Mouse (Mus musculus) intestine, postnatal 0 days (tissue): ENCODE data around the gene Lrfn3. TPM values are rescaled to one million over a fixed set of nuclear protein-coding genes. Genes with fewer than 3 reads are reported as not detected.
A peak's percentile ranks its signal among the peaks of the same experiment; 100 is the strongest.

Source experiments
- ATAC-seq: fragments of 200-750 bp; cut with Nextera tagmentation; 2 replicates; pipeline ENCODE4 v1.8.0; 2017; ENCODE audit warnings: mild to moderate bottlenecking, moderate TSS enrichment, moderate library complexity
- H3K27ac ChIP-seq: fragments of 300-500 bp; sonication (generic); 2 replicates; pipeline ENCODE4 v1.5.1; 2014; ENCODE audit warnings: mild to moderate bottlenecking, low read depth, low read length, moderate library complexity
- H3K27me3 ChIP-seq: fragments of 300-500 bp; sonication (generic); replicated peaks from 2 replicates; pipeline ENCODE4 v1.6.1; 2014; ENCODE audit warnings: low read length, mixed read lengths; ENCODE audit not compliant: control insufficient read depth, insufficient read depth
- H3K36me3 ChIP-seq: fragments of 300-500 bp; sonication (generic); 2 replicates; pipeline ENCODE4 v1.6.1; 2014; ENCODE audit warnings: mild to moderate bottlenecking, moderate library complexity; ENCODE audit not compliant: control insufficient read depth, insufficient read depth
- H3K4me1 ChIP-seq: fragments of 300-500 bp; sonication (generic); replicated peaks from 2 replicates; pipeline ENCODE4 v1.6.1; 2014; ENCODE audit warnings: antibody characterized with exemption, low read length, mixed read lengths; ENCODE audit not compliant: control insufficient read depth, insufficient read depth
- H3K4me2 ChIP-seq: fragments of 300-500 bp; sonication (generic); replicated peaks from 2 replicates; pipeline ENCODE4 v1.6.1; 2014; ENCODE audit warnings: low read depth, mild to moderate bottlenecking, moderate library complexity
- H3K4me3 ChIP-seq: fragments of 300-500 bp; sonication (generic); 2 replicates; pipeline ENCODE4 v1.5.1; 2014; ENCODE audit warnings: low read depth, low read length
- H3K9ac ChIP-seq: fragments of 300-500 bp; sonication (generic); 2 replicates; pipeline ENCODE4 v1.6.1; 2014; ENCODE audit warnings: mild to moderate bottlenecking, low read depth, low read length
- H3K9me3 ChIP-seq: fragments of 300-500 bp; sonication (generic); 2 replicates; pipeline ENCODE4 v1.6.1; 2016; ENCODE audit warnings: mixed run types; ENCODE audit not compliant: control insufficient read depth
- CTCF ChIP-seq: sonication (generic); IDR thresholded peaks from 2 replicates; pipeline ENCODE4 v1.5.1; 2016; ENCODE audit warnings: low read depth, mild to moderate bottlenecking, control low read depth, antibody characterized with exemption, moderate library complexity
- WGBS: fragments of 180-500 bp; shearing (Covaris S2); extraction: QIAGEN DNeasy Blood & Tissue Kit; methylation state at CpG from one replicate; pipeline ENCODE4 v1.1.7; 2014; 5-methylcytosine and 5-hydroxymethylcytosine counted together
- polyA plus RNA-seq: library from polyadenylated mRNA; unstranded; fragments of >200 nt; fragmentation: Nextera tagmentation; extraction: Ambion mirVana; gene quantifications from 2 replicates; pipeline ENCODE4 v1.2.1, GENCODE M21; 2015

Gene Lrfn3
- polyA plus RNA-seq, 1 experiment from 2014 or later = 1.1 TPM

- no peaks in the 10 kb centered on the region for H3K36me3 ChIP-seq
- no peak overlapping the region for H3K27ac ChIP-seq
- H3K4me2 ChIP-seq = no peak overlapping the region
- peaks cover 16% of the 10 kb centered on the region; the same call in 1 of the 2 replicates for H3K27me3 ChIP-seq
- no peak overlapping the region for H3K9ac ChIP-seq
- WGBS = 79% methylated on average over 6 of the region's 6 CpGs
- peaks cover 4% of the 10 kb centered on the region; the same call in 1 of the 2 replicates for H3K4me1 ChIP-seq
- no peaks in the 10 kb centered on the region for H3K9me3 ChIP-seq
- no peak overlapping the region for H3K4me3 ChIP-seq
- no peak for TF ChIP-seq CTCF
- ATAC-seq = no peak
These were observed 26.9 kb downstream of the Lrfn3 start for GRCm38 (mm10) chr7:30335688-30336087.

- peaks cover 18% of the 10 kb centered on the region; the same call in 1 of the 2 replicates for H3K27me3 ChIP-seq
- ATAC-seq = no peak
- 67% methylated on average over 5 of the region's 5 CpGs for WGBS
- H3K4me2 ChIP-seq = no peak overlapping the region
- no peak overlapping the region for H3K4me3 ChIP-seq
- H3K4me1 ChIP-seq = peaks cover 4% of the 10 kb centered on the region; the same call in 1 of the 2 replicates
- H3K27ac ChIP-seq = no peak overlapping the region
- TF ChIP-seq CTCF = no peak
- H3K9me3 ChIP-seq = no peaks in the 10 kb centered on the region
- no peaks in the 10 kb centered on the region for H3K36me3 ChIP-seq
- no peak overlapping the region for H3K9ac ChIP-seq
These were observed 28.0 kb downstream of the Lrfn3 start for GRCm38 (mm10) chr7:30334563-30334962.

- TF ChIP-seq CTCF = no peak
- Histone ChIP-seq H3K4me3 (no peak overlapping the region), H3K4me1 (peaks cover 4% of the 10 kb centered on the region; the same call in 1 of the 2 replicates), H3K27me3 (peaks cover 18% of the 10 kb centered on the region; the same call in 1 of the 2 replicates), H3K27ac (no peak overlapping the region), H3K4me2 (peak overlapping the region; percentile 6; the same call in 1 of the 2 replicates), H3K9me3 (no peaks in the 10 kb centered on the region), H3K9ac (no peak overlapping the region), H3K36me3 (no peaks in the 10 kb centered on the region)
- ATAC-seq = peak; percentile 69
- 17% methylated on average over 4 of the region's 4 CpGs for WGBS
These were observed 29.1 kb downstream of the Lrfn3 start for GRCm38 (mm10) chr7:30333436-30333835.

GRCm38 (mm10) chr7:30332622-30333259, 29.8 kb downstream of the Lrfn3 start:
- Histone ChIP-seq H3K27me3 (peaks cover 18% of the 10 kb centered on the region; the same call in 1 of the 2 replicates), H3K4me2 (no peak overlapping the region), H3K4me3 (no peak overlapping the region), H3K36me3 (no peaks in the 10 kb centered on the region), H3K27ac (no peak overlapping the region), H3K9me3 (no peaks in the 10 kb centered on the region), H3K4me1 (peaks cover 4% of the 10 kb centered on the region; the same call in 1 of the 2 replicates), H3K9ac (no peak overlapping the region)
- no peak for TF ChIP-seq CTCF
- WGBS = 65% methylated on average over 18 of the region's 18 CpGs
- no peak for ATAC-seq

GRCm38 (mm10) chr7:30331887-30332286, 30.7 kb downstream of the Lrfn3 start:
- Histone ChIP-seq H3K27ac (no peak overlapping the region), H3K27me3 (peaks cover 18% of the 10 kb centered on the region; the same call in 1 of the 2 replicates), H3K9ac (no peak overlapping the region), H3K4me1 (peaks cover 4% of the 10 kb centered on the region; the same call in 1 of the 2 replicates), H3K4me2 (no peak overlapping the region; the same call in 1 of the 2 replicates), H3K4me3 (no peak overlapping the region), H3K9me3 (no peaks in the 10 kb centered on the region), H3K36me3 (no peaks in the 10 kb centered on the region)
- ATAC-seq = peak; percentile 67
- whole genome bisulfite sequencing = 9% methylated on average over 13 of the region's 13 CpGs
- peak; percentile 87 for TF ChIP-seq CTCF

- Histone ChIP-seq H3K9ac (no peak overlapping the region), H3K27ac (no peak overlapping the region), H3K27me3 (peaks cover 11% of the 10 kb centered on the region; the same call in 1 of the 2 replicates), H3K4me2 (no peak overlapping the region), H3K4me1 (no peaks in the 10 kb centered on the region), H3K36me3 (no peaks in the 10 kb centered on the region), H3K9me3 (no peaks in the 10 kb centered on the region), H3K4me3 (no peak overlapping the region)
- TF ChIP-seq CTCF = no peak
- WGBS = 56% methylated on average over 10 of the region's 10 CpGs
- ATAC-seq = no peak
These were observed 34.2 kb downstream of the Lrfn3 start for GRCm38 (mm10) chr7:30328379-30328778.
